Comparison of ENCODE assay signal across 18 mouse cellular contexts in the genomic region with DNA sequence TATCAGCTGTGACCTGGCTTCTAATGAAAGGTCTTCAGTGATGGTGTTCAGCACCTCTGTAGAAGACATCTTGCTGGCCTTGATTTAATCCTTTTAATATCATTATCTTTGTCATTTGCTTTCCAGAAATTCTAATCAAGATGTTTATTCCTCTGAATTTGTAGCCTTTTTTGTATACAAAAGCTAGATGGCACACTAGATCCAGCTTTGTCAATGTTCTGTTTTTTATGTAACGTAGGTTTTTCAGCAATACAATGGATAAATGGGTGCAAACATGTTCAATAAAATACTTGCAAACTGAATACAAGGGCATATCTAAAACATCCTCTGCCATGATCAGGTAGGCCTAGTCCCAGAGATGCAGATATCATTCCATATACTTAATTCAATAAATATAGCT.
A peak's percentile ranks its signal among the peaks of the same experiment; 100 is the strongest.
DNase-seq lines count a peak whose midpoint lies in the region; TF ChIP-seq lines count a peak whose summit lies in the region.
"Had no signal": no experiment of that assay in that cellular context is flagged by ENCODE, and none has a peak within 500 bp of the region (broad histone marks: within the 10 kb centered on the region; RNA-seq: fewer than 3 reads in every experiment).

No protein-coding gene starts in this region.

- no peak overlapping the region for H3K4me3 ChIP-seq in gastrocnemius, adult 2 months
- H3K4me3 ChIP-seq: hindbrain, embryonic 13.5 days; midbrain, embryonic 15.5 days; neural tube, embryonic 12.5 days had no signal

- peak; percentile 52 for TF ChIP-seq CTCF in gastrocnemius, adult 2 months (IDR thresholded peaks at IDR 0.05)

- intact Hi-C loops in gastrocnemius, adult 2 months (cut with DNase I) = loop anchor here (2.0 kb wide), 1 partner anchor 192 kb away; no protein-coding TSS in a partner anchor

- H3K27ac ChIP-seq in gastrocnemius, adult 2 months = no peak overlapping the region
- H3K27ac ChIP-seq: hindbrain, embryonic 13.5 days; midbrain, embryonic 15.5 days; neural tube, embryonic 12.5 days had no signal

- no peak for DNase-seq in gastrocnemius, adult 2 months
- DNase-seq in gastrocnemius, adult 8-10 months (ENCODE audit: low spot score in 2 of 2) = no peak
- peak; percentile 11 for DNase-seq in layer of hippocampus, adult 9-10 months (ENCODE audit: low spot score)
- DNase-seq in layer of hippocampus, adult 8-10 months (ENCODE audit: low spot score in 2 of 2) = no peak
- DNase-seq in CD4-positive, CD25-positive, alpha-beta regulatory T cell, adult 2 months (ENCODE audit: low read depth, low spot score) = peak; percentile 30
- DNase-seq in brain, adult 2 months (ENCODE audit: low read depth, low spot score) = peak; percentile 63
- DNase-seq in lung, postnatal 14 days = no peak
- no peak for DNase-seq in cerebellum, postnatal 10 days
- DNase-seq: adrenal gland, adult 8-10 months; B cell, adult 2 months; cerebellum, adult 18-20 months; gastrocnemius, postnatal 36 days; heart, postnatal 14 days; lung, embryonic 14.5 days; thymus, postnatal 25 days had no signal

Comparison
In these comparisons a context has a peak if more than half of its experiments do, and no peak if none do; other contexts are left out.
1. DNase-seq: peak in layer of hippocampus, adult 9-10 months (single experiment), CD4-positive, CD25-positive, alpha-beta regulatory T cell, adult 2 months (single experiment) and brain, adult 2 months (single experiment); none in gastrocnemius, adult 2 months (single experiment), gastrocnemius, adult 8-10 months (0 of 2), layer of hippocampus, adult 8-10 months (0 of 2), lung, postnatal 14 days (single experiment) and cerebellum, postnatal 10 days (0 of 2).